Mouse (Mus musculus) layer of hippocampus, adult 6 months (tissue): ENCODE measurements around the gene Cnnm3. TPM values are rescaled to one million over a fixed set of nuclear protein-coding genes. Genes with fewer than 3 reads are reported as not detected.

Experiments used
- long read RNA-seq, 2 experiments: library from polyadenylated mRNA; unstranded; transcript quantifications; one replicate each; pipeline ENCODE4 v2.0.0; 2019 to 2020
- microRNA-seq: library from miRNA; unstranded; fragments of <30 nt; microRNA quantifications from one replicate; pipeline ENCODE4 v1.2.0, GENCODE M21; 2020
- polyA plus RNA-seq: library from polyadenylated mRNA; unstranded; fragments of <200 nt; fragmentation: Nextera tagmentation; gene quantifications from 2 replicates; pipeline ENCODE4 v1.2.3, GENCODE M21; 2021

The Cnnm3 gene
- 2.4 and 3.2 TPM in 2 replicates for polyA plus RNA-seq
- long read RNA-seq, experiment 1, partial matches to known transcripts = 0 of 3 reads
- long read RNA-seq, experiment 1, other reads (novel, unspliced or antisense) = 3 of 3 reads
- long read RNA-seq, experiment 2, full-length matches to known transcripts = 9 of 16 reads
- long read RNA-seq, experiment 2, partial matches to known transcripts = 2 of 16 reads
- long read RNA-seq, experiment 2, other reads (novel, unspliced or antisense) = 5 of 16 reads

DNA sequence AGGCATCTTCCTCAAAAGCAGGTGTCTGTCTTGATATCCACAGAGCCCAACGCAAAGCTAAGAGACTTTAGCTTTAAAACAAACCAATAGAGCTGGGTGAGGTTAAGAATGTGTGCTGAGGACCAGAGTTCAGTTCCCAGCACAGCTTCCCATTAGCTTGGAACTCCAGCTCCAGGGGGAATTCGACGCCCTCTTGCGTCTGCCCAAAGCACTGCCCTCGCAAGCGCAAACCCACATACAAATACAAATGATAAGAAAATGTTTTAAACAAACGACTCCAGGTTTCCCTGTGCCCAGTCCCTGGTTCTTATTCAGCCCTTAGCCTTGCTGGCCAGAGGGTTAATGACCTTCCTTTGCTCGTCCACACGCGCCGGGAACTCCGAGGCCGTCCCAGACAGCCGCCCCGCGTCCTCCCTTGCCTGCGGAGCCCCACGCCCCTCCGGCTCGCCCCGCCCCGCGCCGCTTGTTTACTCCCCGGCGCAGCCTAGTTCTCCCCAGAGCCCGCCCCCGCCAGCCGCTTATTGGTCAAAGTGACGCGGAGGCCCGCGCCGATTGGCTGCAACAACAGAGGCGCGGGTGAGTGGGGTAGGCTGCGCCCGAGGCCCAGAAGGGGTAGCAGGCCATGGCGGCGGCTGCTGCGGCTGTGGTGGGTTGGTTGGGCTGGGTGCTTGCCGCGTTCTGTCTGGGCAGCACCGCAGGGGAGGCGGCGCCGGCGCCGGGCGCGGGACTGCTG is at the start of gene Cnnm3:
Gene Cnnm3 (plus strand): TSS at position 579 of the 733 bp plus-strand sequence.

DNA sequence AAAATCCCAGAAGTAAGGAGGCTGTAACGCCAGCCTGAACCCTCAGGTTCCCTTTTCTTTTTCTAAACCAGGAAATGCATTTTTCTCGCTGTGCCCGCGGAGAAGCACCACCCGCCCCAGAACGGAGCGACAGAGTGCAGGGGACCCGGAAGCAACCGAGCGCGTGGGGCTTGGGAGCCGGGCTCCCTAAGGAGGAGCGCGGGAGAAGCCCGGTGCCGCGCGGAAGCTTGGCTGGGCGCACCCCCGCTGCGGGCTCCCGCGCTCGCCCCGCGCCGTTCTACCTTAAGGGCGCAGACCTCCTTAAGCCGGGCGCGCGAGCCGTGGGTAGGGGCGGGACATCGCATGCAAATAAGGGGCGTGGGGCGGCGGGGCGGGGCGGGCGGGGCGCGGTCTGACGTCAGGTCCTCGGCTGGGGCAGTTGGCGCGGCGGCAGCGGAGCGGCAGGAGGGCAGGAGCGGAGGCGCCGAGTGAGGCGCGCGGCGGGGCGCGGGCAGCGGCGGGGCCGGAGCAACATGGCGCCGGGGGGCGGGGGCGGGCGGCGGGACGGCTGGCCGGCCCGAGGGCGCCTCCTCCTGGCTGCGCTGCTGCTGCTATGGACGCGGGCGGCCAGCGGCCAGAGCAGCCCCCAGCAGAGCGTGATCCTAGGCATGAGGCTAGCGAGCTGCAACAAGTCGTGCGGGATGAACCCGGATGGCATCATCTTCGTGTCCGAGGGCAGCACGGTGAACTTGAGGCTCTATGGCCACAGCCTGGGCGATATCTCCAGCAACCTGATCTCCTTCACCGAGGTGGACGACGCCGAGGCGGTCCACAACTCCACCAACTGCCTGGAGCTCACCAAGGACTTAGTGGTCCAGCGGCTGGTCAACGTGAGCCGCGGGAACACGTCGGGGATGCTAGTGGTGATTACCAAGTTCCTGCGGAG is 40.2 kb upstream of the Cnnm3 start, which contains the start of gene Cnnm4:
Gene Cnnm4 (plus strand): TSS at position 440 of the 925 bp plus-strand sequence.

DNA sequence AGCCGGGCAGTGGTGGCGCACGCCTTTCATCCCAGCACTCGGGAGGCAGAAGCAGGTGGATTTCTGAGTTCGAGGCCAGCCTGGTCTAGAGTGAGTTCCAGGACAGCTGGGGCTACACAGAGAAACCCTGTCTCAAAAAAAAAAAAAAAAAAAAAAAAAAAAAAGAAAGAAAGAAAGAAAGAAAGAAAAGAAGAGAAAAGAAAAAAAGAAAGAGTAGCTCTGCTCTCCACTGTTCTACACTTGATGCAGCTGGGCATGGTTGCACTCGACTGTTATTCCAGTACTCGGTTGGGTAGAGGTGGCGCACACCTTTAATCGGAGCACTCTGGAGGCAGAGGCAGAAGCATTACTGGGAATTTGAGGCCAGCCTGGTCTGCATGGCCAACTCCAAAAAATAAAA is 25.1 kb downstream of the Cnnm3 start, which contains the start of gene Ankrd23:
Gene Ankrd23 (minus strand): TSS at position 101 of the 400 bp plus-strand sequence.

DNA sequence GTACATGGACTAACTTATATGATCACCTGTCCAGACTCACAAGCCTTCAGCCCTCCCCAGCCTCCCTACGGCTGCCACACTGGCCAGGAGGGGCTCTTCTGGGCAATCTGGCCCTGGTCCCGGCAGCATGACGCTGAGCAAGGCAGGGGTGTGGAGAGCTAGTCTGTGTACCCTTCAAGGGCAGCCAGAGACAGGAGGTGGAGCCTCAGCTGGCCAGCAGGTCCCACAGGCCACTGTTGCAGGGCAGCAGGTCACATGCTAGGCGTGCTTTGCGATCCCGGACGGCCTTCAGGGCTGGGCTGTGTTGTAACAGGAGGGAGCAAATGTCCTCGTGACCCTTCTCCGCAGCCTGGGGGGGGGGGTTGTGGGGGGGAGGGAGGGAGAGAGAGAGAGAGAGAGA is 27.5 kb downstream of the Cnnm3 start, which contains the start of gene Gm42417:
Gene Gm42417 (minus strand): TSS at position 244 of the 400 bp plus-strand sequence.

DNA sequence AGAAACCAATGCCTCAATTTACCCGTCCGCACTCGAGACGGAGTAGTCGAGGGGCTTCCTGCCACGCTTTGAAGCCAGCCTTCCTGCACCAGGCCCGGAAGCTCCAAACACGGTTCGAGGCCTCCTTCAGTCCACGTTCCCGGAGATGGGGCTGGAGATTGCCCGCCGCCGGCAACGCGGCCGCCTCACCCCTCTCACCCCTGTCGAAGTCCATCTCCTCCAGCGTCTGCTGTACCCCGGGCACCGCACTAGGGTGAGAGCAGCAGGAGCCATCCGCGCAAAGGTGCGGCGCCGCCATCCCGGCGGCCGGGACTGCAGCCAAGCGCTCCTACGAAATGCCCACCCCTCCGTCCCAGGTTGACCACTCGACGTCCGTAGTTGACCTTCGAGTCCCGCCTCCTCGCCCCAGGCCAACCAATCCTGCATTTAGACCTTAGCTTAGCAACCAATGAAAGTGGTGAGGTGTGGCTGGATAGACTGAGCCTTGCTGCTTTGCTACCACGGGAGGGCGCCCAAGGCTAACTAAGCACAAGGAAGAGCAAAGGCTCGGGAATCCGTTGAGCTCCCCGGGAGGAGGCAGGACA is 35.3 kb downstream of the Cnnm3 start, which contains the start of gene Ankrd39:
Gene Ankrd39 (minus strand): TSS at position 558 of the 584 bp plus-strand sequence.

DNA sequence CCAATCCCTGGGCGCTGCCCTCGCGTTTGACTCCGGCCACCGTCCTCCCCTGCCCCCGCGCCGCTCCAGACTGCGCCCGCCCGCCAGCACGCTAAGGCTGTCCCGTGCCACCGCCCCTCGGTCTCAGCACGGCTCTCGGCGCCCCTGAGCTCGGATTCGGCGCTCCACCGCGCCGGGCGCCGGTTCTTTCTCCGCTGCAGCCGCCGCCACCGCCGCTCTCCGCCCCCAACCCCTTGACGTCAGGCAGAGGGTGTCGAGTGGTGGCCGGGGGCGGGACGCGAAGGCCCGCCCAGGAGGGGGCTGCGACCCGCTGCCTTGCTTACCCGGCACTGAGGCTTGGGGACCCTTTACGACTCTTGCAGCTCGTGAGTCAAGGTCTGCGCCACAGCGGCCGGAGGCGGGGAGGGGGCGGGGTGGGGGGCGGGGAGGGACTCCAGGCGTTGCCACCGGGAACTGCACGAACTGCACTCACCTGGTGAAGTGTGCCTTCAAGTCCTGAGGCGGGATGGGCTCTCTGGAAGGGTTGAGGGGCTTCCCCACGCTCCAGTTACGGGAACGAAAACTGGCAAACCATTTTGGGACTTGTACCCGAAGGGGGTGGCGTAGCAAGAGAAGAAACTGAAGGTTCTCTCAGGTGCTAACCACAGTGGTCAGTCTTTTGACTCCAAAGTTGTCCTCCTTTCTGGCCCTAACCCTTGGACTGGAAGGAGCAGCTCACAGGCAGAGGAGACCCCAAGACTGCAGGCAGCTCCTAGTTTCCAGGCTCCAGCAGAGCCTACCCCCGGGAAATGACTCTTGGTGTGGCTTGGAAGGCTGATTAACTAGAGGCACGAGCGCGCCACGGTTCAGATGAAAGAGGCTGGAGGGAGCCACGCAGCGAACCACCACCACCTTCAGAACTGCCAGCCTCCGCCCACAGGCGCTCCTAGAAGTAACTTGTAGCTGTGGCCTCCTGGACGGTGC is 46.6 kb downstream of the Cnnm3 start, which contains the start of gene Sema4c:
Gene Sema4c (minus strand): TSS at position 319 of the 963 bp plus-strand sequence.

Small RNA genes within 50 kb of the gene (microRNA-seq; reads per million reads assigned to microRNA genes)
- gene Gm47280 = not detected

Other genes starting within 250 kb of the Cnnm3 start
- 0.50 and 0.53 TPM in 2 replicates for gene Neurl3, start 237.2 kb upstream of the Cnnm3 start, polyA plus RNA-seq
- 4.6 and 6.5 TPM in 2 replicates for gene Arid5a, start 204.1 kb upstream of the Cnnm3 start, polyA plus RNA-seq
- 27.8 and 28.2 TPM in 2 replicates for gene Kansl3, start 142.7 kb upstream of the Cnnm3 start, polyA plus RNA-seq
- gene Fer1l5, start 139.6 kb upstream of the Cnnm3 start, polyA plus RNA-seq = 0.54 and 0.82 TPM in 2 replicates
- gene Lman2l, start 66.6 kb upstream of the Cnnm3 start, polyA plus RNA-seq = 46.7 and 47.1 TPM in 2 replicates
- gene Cnnm4, start 40.2 kb upstream of the Cnnm3 start, polyA plus RNA-seq = 16.9 and 24.0 TPM in 2 replicates
- 0.20 and 0.49 TPM in 2 replicates for gene Ankrd23, start 25.0 kb downstream of the Cnnm3 start, polyA plus RNA-seq
- 0.08 and 0.11 TPM in 2 replicates for gene Gm42417, start 27.6 kb downstream of the Cnnm3 start, polyA plus RNA-seq
- 16.5 and 18.3 TPM in 2 replicates for gene Ankrd39, start 35.6 kb downstream of the Cnnm3 start, polyA plus RNA-seq
- 0.49 and 0.77 TPM in 2 replicates for gene Sema4c, start 46.5 kb downstream of the Cnnm3 start, polyA plus RNA-seq
- 0.38 and 0.56 TPM in 2 replicates for gene Fam178b, start 171.3 kb downstream of the Cnnm3 start, polyA plus RNA-seq
- 2,870 and 2,984 TPM in 2 replicates for gene Cox5b, start 179.6 kb downstream of the Cnnm3 start, polyA plus RNA-seq
- 0.31 and 1.2 TPM in 2 replicates for gene 4933424G06Rik, start 198.3 kb downstream of the Cnnm3 start, polyA plus RNA-seq
- gene Actr1b, start 202.6 kb downstream of the Cnnm3 start, polyA plus RNA-seq = 116 and 123 TPM in 2 replicates
- gene Zap70, start 249.9 kb downstream of the Cnnm3 start, polyA plus RNA-seq = 4.5 and 7.1 TPM in 2 replicates